Mouse (Mus musculus): ENCODE data around the gene Plekha6. TPM values are rescaled to one million over a fixed set of nuclear protein-coding genes. Genes with fewer than 3 reads are reported as not detected.

Gene Plekha6
- polyA plus RNA-seq, 1 experiment = 2.1 TPM

DNA sequence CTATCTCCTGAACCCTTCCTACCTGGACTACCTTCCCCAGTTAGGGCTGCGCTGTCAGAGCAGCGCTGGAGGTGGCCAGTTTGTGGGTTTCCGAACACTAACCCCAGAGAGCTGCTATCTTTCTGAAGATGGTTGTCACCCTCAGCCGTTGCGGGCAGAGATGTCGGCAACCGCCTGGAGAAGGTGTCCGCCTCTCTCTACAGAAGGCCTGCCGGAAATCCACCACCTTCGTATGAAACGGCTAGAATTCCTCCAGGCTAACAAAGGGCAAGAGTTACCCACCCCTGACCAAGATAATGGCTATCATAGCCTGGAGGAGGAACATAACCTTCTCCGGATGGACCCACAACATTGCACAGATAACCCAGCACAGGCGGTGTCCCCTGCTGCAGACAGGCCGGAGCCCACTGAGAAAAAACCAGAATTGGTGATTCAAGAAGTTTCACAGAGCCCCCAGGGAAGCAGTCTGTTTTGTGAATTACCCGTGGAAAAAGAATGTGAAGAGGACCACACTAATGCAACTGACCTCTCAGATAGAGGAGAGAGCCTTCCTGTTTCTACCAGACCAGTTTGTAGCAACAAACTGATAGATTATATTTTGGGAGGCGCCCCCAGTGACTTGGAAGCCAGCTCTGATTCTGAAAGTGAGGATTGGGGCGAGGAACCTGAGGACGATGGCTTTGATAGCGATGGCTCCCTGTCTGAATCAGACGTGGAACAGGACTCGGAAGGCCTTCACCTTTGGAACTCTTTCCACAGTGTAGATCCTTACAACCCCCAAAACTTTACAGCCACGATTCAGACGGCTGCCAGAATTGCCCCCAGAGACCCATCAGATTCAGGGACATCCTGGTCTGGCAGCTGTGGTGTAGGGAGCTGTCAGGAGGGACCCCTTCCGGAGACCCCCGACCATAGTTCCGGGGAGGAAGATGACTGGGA is 31.4 kb upstream of the Plekha6 start:
- 1% methylated on average over 26 of the region's 26 CpGs for WGBS

DNA sequence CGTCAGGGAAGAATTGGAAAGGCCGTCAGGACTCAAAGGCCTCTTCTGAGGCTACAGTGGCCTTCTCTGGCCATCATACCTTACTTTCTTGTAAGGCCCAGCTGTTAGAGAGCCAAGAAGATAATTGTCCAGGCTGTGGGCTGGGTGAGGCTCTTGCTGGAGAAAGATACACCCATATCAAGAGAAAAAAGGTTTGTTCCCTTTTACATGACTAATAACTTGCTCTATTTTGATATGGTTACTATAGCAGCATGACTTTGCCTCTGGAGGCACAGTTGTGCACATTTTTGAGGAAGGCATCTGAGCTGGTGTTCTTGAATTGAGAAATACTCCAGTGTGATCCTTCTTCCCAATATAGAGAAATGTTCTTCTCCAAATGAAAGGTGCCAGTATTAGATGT is 30.6 kb upstream of the Plekha6 start:
- 1% methylated on average over 2 of the region's 2 CpGs for WGBS
- TF ChIP-seq CTCF (IDR thresholded peaks at IDR 0.05; ENCODE audit: control insufficient read depth, insufficient read depth, low read length) = no peak
- no peak for TF ChIP-seq POLR2A (IDR thresholded peaks at IDR 0.05; ENCODE audit: borderline replicate concordance, control insufficient read depth, low read depth, low read length)
- Histone ChIP-seq H3K4me3 (replicated peaks; ENCODE audit: control insufficient read depth, low read depth, low read length) (peak overlapping the region; percentile 88), H3K4me1 (ENCODE audit: control insufficient read depth, insufficient read depth, low read length) (no peaks in the 10 kb centered on the region), H3K27ac (ENCODE audit: control insufficient read depth, insufficient read depth, low read depth, low read length, poor library complexity) (peak overlapping the region; percentile 97)

More for the DNA sequence above, 31.4 kb upstream of the Plekha6 start:
- TF ChIP-seq POLR2A (IDR thresholded peaks at IDR 0.05; ENCODE audit: borderline replicate concordance, control insufficient read depth, low read depth, low read length) = no peak
- no peak for TF ChIP-seq CTCF (IDR thresholded peaks at IDR 0.05; ENCODE audit: control insufficient read depth, insufficient read depth, low read length)
- H3K4me1 ChIP-seq (ENCODE audit: control insufficient read depth, insufficient read depth, low read length) = no peaks in the 10 kb centered on the region; the same call in 1 of the 2 replicates
- H3K27ac ChIP-seq (ENCODE audit: control insufficient read depth, insufficient read depth, low read depth, low read length, poor library complexity) = peak overlapping the region; percentile 97
- peak overlapping the region; percentile 88 for H3K4me3 ChIP-seq (replicated peaks; ENCODE audit: control insufficient read depth, low read depth, low read length)

- 2% methylated on average over 4 of the region's 4 CpGs for WGBS
- H3K4me1 ChIP-seq (ENCODE audit: control insufficient read depth, insufficient read depth, low read length) = no peaks in the 10 kb centered on the region
- TF ChIP-seq POLR2A (IDR thresholded peaks at IDR 0.05; ENCODE audit: borderline replicate concordance, control insufficient read depth, low read depth, low read length) = no peak
- no peak for TF ChIP-seq CTCF (IDR thresholded peaks at IDR 0.05; ENCODE audit: control insufficient read depth, insufficient read depth, low read length)
- H3K27ac ChIP-seq (ENCODE audit: control insufficient read depth, insufficient read depth, low read depth, low read length, poor library complexity) = peak overlapping the region; percentile 54
- peak overlapping the region; percentile 88 for H3K4me3 ChIP-seq (replicated peaks; ENCODE audit: control insufficient read depth, low read depth, low read length)
Observed at GRCm38 (mm10) chr1:133134071-133134470, 29.9 kb upstream of the Plekha6 start.

GRCm38 (mm10) chr1:133134881-133135280 is 29.1 kb upstream of the Plekha6 start:
- Histone ChIP-seq H3K4me1 (ENCODE audit: control insufficient read depth, insufficient read depth, low read length) (no peaks in the 10 kb centered on the region), H3K4me3 (replicated peaks; ENCODE audit: control insufficient read depth, low read depth, low read length) (peak overlapping the region; percentile 76), H3K27ac (ENCODE audit: control insufficient read depth, insufficient read depth, low read depth, low read length, poor library complexity) (no peak overlapping the region)
- TF ChIP-seq POLR2A (IDR thresholded peaks at IDR 0.05; ENCODE audit: borderline replicate concordance, control insufficient read depth, low read depth, low read length) (no peak), CTCF (IDR thresholded peaks at IDR 0.05; ENCODE audit: control insufficient read depth, insufficient read depth, low read length) (no peak)
- WGBS = 0% methylated on average over 4 of the region's 4 CpGs

- Histone ChIP-seq H3K4me3 (replicated peaks; ENCODE audit: control insufficient read depth, low read depth, low read length) (peak overlapping the region; percentile 34), H3K27ac (ENCODE audit: control insufficient read depth, insufficient read depth, low read depth, low read length, poor library complexity) (no peak overlapping the region), H3K4me1 (ENCODE audit: control insufficient read depth, insufficient read depth, low read length) (no peaks in the 10 kb centered on the region)
- TF ChIP-seq POLR2A (IDR thresholded peaks at IDR 0.05; ENCODE audit: borderline replicate concordance, control insufficient read depth, low read depth, low read length) (no peak), CTCF (IDR thresholded peaks at IDR 0.05; ENCODE audit: control insufficient read depth, insufficient read depth, low read length) (no peak)
- 19% methylated on average over 5 of the region's 5 CpGs for WGBS
Observed at GRCm38 (mm10) chr1:133135808-133136207, 28.2 kb upstream of the Plekha6 start.

- no peak for TF ChIP-seq POLR2A (IDR thresholded peaks at IDR 0.05; ENCODE audit: borderline replicate concordance, control insufficient read depth, low read depth, low read length)
- TF ChIP-seq CTCF (IDR thresholded peaks at IDR 0.05; ENCODE audit: control insufficient read depth, insufficient read depth, low read length) = no peak
- Histone ChIP-seq H3K4me3 (replicated peaks; ENCODE audit: control insufficient read depth, low read depth, low read length) (no peak overlapping the region), H3K4me1 (ENCODE audit: control insufficient read depth, insufficient read depth, low read length) (no peaks in the 10 kb centered on the region; the same call in 1 of the 2 replicates), H3K27ac (ENCODE audit: control insufficient read depth, insufficient read depth, low read depth, low read length, poor library complexity) (no peak overlapping the region)
- WGBS = 96% methylated on average over 1 of the region's 1 CpGs
Observed at GRCm38 (mm10) chr1:133138401-133138800, 25.6 kb upstream of the Plekha6 start.

DNA sequence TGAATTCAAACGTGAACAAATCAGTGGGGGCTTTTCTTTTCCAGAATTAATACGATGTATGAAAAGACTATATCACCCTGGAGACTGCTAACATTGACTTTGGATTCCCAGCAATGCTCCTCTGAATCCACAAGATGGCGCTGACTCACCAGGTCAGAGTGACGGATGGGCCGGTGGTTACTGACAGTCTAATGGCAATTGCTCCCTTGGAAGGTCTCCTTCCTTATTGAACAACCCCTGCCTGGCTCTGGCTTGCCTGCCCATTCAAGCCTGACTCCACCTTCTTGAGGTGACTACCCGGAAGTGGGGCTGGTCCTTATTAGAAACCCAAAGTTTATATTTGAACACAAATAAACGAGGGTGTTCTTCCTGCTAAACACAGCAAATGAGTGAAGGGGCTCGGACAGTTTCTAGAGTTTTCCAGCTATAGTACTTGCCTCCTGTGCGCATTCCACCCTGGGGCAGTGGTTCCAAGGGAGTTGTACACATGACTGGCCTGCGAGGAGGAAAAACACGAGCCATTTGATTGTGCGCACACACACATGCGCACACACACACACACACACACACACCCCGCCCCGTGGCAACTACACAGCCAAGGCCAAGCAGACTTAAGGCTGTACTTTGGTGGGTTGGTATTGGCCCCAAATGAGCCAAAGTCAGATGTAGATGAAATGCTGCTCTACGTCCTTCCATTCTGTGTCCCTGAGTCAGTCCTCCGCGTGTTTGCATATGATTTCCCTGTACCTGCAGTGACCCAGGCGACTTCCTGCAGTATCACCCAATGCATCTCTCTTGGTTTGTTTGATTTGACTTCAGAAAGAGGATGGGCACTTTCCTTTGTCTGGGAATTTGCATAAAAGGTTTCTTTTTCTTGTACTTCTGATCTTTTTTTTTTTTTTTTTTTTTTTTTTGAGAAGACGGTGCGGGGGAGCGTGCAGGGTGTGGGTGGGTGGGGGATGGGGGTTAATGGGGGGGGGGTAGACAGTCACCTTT is 17.7 kb upstream of the Plekha6 start:
- Histone ChIP-seq H3K4me1 (ENCODE audit: control insufficient read depth, insufficient read depth, low read length) (no peaks in the 10 kb centered on the region; the same call in 1 of the 2 replicates), H3K27ac (ENCODE audit: control insufficient read depth, insufficient read depth, low read depth, low read length, poor library complexity) (no peak overlapping the region), H3K4me3 (replicated peaks; ENCODE audit: control insufficient read depth, low read depth, low read length) (no peak overlapping the region)
- WGBS = 55% methylated on average over 22 of the region's 22 CpGs
- peak; percentile 95 for TF ChIP-seq CTCF (IDR thresholded peaks at IDR 0.05; ENCODE audit: control insufficient read depth, insufficient read depth, low read length)
- no peak for TF ChIP-seq POLR2A (IDR thresholded peaks at IDR 0.05; ENCODE audit: borderline replicate concordance, control insufficient read depth, low read depth, low read length)
